Mouse (Mus musculus): ENCODE results near the gene Dnlz. TPM values are rescaled to one million over a fixed set of nuclear protein-coding genes. Genes with fewer than 3 reads are reported as not detected.

Gene Dnlz
- total RNA-seq, 2 experiments from 2014 or later: 21.3 to 23.0 TPM

DNA sequence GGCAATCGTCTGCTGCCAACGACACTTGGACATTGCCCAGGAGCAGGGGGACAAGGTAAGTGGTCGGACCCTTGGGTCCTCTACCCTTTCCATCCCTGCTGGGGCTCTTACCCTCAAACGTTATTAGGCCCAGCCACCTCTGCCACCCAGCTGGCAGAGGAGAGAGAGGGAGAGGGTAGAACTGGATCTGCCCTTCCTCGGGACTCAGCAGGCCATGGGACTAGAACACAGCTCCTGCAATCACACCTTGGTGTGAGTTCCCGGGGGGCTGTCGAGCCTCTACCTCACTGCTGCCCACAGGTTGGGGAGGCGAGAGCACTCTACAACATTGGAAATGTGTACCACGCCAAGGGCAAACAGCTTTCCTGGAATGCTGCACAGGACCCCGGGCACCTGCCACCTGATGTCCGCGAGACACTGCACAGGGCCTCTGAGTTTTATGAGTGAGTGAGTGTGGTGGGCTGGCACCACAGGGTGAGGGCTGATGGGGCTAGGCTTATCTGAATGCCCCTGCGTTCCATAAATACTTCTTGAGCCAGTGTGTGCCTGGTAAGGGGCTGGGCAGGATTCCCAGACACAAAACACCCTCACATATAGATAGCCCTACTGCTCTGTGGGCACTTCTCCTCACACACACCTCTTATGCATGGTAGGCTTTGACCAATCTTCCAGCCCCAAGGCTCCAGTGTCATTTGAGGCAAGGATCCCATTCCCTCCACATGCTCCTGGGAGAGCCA lies 28.2 kb downstream of the Dnlz start:
- DNase-seq (ENCODE audit: low spot score): no peak

GRCm38 (mm10) chr2:26320245-26321185 lies 31.4 kb downstream of the Dnlz start:
- no peak for DNase-seq (ENCODE audit: low spot score)

DNA sequence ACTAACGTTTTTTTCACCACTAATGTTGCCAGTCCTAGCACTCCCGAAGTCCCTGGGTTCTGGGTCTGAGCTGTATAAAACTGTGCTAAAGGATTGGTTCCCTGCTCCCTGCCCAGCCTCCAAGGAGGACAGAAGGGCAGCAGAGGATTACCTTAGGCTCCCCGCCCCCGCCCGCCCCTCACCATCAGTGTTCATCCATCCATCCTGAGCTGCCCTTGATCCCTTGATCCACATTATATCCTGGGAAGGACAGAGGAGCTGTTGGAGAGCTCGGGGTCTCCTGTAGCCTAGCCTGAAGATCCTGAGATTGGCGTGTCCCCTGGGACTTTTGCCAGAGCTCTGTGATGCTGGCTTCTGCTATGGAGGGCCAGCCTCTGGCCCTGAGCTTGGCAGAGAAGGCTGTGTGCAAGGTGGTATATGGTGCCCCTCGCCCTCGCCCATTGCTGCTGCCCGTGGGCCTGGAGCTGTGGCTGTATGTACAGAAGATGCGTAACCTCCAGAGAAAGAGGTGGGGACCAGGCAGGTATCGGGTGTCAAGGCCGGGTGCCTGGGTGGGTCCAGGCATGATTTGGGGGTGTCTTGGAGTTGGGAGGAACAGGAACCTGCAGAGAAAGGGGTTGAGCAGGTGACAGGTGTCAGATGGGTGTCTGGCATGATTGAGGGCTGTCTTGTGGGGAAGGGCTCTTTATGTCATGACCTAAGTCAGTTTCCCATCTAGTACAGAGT lies 32.2 kb downstream of the Dnlz start:
- no peak for DNase-seq (ENCODE audit: low spot score)

DNA sequence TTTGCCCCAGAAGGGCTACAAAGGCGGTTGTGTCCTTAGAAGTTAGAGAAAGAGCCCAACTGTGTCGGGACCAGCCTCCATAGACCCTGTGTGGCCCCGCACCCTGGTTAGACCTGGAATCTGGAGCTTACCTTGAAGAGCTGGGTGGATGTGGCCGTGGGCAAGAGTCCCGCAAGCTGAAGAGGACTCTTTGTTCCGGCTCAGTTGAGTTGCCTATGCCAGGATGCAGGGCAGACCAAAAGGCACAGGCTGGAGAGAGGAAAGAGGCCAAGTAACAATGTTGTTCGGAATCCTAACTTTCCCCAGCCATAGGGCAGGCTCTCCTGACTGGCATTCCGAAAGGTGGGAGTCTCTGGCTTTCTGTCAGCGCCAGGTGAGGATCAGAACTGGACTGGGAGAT lies 32.8 kb downstream of the Dnlz start:
- no peak for DNase-seq (ENCODE audit: low spot score)

DNA sequence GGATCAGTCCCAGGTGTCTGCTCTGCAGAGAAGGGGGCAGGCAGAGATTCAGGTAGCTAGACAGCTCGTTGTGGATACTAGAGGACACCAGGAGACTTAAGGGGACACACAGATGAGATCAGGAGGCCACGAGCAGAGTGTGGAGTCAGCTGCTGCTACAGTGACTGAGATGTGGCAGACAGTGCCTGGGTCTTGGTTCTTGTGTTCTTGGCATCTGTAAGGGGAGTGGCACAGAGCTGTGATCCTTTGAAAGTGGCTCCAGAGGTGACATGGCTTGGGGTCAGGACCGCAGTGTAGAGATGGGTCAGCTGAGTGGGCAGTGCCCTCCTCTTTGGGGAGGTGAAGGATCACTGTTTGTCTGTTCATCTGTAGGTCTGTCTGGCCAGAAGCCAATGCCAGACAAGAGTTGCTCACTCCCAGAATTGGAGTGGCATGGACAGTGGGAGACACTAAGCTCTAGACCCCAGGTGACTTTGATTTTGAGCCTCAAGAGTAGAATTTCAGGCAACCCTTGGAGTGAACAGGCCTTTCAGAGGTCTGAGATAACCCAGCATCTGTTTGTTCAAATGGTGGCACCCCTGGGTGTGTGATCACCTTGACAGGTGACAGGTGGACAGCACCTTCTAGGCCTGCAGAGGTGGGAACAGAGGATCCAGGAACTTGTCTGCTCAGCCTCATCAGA lies 33.8 kb downstream of the Dnlz start:
- DNase-seq (ENCODE audit: low spot score): no peak

- no peak for DNase-seq (ENCODE audit: low spot score)
Observed at GRCm38 (mm10) chr2:26317371-26317770, 34.5 kb downstream of the Dnlz start.

- peak; percentile 49 for DNase-seq (ENCODE audit: low spot score)
Observed at GRCm38 (mm10) chr2:26316576-26317246, 35.2 kb downstream of the Dnlz start.

GRCm38 (mm10) chr2:26315925-26316311 lies 36.0 kb downstream of the Dnlz start:
- peak; percentile 39 for DNase-seq (ENCODE audit: low spot score)

DNA sequence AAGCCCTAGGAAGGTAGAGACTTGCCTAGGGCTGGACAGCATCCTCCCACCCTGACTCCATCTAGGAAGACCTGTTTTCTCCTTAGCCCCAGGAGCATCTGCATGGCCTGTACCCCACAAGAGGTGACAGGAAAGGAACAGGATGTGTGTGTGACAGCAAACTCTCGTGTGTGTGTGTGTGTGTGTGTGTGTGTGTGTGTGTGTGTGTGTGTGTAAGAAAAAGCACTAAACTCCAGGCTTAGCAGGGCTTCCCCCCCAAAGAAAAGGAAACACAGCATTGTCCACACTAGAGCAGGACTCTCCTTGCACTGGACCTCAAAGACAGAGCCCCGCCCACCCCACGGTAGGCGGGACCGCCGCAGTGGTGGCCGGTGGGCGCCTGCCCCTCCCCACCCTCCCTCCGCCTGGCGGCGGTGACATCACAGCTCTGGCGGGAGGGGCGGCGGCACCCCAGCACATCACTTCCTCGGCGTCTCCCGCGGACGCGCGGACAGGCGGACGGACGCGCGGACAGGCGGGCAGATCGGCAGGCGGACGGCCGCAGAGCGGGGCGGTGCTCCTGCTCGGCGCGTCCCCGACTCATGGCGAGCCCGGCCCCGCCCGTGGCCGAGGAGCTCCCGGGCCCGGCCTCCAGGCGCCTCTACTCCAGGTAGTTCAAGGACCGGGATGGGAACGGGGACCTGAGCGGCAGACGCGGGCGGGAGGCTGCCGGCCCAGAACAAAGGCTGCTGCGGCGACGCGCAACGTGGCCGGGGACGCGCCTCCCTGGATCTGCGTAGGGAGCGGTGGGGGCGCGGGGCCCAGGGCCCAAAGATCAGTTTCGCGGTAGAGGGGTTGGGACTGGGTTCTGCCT lies 36.6 kb downstream of the Dnlz start, which contains the start of gene Gpsm1:
Gpsm1 (plus strand) TSS at position 444 of the 853 bp plus-strand sequence.
- DNase-seq (ENCODE audit: low spot score): peak; percentile 70

DNA sequence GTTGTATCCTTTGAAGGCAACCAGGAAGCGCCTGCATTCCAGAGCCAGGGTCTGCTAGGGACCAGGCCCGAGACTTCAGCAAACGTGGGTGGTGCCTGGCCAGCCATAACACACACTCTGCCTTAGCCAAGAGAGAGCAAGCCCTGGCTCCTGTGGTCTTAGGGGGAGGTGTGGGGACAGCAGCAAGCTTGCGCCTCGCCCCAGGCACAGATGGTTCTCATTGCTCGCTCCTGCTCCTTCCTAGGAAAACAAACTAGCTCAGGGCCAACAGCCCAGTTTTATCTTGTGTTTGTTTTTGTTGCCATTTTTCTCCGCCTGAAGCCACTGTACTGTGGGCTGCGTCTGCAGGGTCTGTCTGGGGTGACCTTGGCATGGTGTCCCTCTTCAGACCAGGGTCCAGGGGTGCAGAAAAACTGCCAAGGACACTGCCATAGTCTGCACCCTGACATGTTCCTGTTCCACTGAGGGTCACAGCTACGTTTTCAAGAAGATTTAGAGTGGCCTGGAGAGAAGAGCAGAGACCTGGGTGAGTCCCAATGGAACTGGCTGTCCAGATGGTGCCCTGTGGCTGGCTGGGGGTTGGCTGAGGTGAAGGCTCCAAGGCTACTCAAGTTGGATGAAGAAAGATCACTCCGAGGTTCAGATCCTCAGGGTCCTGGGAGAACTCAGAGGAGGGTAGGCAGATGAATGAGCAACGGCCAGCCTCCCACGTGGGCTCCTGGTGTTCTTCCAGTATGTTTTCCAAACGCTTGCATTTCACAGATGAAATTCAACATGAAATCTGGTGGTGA lies 37.4 kb downstream of the Dnlz start:
- DNase-seq (ENCODE audit: low spot score): peak; percentile 52

DNA sequence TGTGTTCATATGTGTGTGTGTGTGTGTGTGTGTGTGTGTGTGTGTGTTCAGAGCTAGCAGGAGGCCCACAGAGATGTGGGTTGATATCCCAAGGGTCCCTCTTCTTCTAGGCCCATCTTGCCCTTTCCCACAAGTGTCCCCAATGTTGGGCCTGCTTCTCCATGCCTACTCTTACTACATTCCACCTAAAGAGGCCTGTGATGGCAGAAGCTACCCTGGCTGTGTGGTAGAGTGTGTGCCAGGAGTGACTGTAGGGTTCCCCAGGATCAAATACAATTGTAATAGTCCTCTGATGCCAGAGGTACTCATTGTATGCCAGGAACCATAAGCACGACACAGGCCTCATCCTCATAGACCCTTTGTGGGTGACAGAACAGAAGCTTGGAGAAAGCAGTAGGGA lies 38.5 kb downstream of the Dnlz start:
- no peak for DNase-seq (ENCODE audit: low spot score)

DNA sequence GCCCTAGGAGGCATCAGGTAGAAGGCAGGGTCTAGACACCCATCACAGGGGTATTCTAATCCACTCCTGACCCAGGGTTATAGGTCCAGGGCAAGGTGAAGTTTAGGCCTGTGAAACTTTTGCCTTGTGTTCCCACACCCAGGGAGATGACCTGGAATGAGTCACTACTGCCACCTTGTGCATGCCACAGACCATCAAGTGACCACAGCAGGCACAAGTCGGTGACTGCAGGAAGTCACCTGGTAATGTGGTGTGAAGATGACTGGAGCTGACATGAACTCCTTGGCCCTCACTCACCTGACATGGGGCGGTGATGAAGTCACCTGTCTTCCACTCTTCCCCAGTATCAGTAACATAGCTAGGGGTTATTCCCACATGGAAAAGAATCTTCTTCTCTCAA lies 39.1 kb downstream of the Dnlz start:
- no peak for DNase-seq (ENCODE audit: low spot score)

DNA sequence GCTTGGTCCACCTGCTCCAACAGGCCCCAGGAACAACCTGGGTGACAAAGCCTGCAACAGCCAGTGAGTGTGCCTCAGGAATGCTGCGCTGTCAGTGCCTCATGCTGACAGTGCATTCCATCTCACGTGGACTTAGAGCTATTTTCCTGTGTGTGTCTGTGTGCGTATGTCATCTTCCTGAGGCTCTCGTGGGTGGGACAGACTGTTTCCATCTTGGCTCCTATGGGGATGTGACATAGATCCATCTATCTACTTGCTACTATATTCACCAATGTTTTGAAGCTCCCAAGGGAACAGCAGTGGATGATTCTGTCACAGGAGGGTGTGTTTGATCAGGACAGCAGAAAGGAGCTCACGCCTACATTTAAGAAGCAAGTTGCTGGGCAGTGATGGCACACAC lies 40.0 kb downstream of the Dnlz start:
- DNase-seq (ENCODE audit: low spot score): no peak

GRCm38 (mm10) chr2:26309739-26310138 lies 42.2 kb downstream of the Dnlz start:
- no peak for DNase-seq (ENCODE audit: low spot score)

GRCm38 (mm10) chr2:26306702-26307101 lies 45.2 kb downstream of the Dnlz start:
- DNase-seq (ENCODE audit: low spot score): no peak

- DNase-seq (ENCODE audit: low spot score): no peak
Observed at GRCm38 (mm10) chr2:26305555-26305954, 46.4 kb downstream of the Dnlz start.

DNA sequence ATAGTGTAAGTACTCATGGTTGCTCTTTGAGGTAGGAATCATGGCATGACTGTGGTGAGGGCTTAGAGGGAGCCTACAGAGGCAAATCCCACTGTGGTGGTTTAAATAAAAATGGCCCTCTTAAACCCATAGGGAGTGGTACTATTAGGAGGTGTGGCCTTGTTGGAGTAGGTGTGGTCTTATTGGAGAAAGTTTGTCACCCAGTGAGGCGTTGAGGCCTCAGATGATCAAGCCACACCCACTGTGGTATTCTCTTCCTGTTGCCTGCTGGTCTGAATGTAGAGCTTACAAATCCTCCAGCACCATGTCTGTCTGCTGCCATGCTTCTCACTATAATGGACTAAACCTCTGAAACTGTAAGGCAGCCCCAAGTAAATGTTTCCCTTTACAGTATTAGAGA lies 47.2 kb downstream of the Dnlz start:
- no peak for DNase-seq (ENCODE audit: low spot score)

DNA sequence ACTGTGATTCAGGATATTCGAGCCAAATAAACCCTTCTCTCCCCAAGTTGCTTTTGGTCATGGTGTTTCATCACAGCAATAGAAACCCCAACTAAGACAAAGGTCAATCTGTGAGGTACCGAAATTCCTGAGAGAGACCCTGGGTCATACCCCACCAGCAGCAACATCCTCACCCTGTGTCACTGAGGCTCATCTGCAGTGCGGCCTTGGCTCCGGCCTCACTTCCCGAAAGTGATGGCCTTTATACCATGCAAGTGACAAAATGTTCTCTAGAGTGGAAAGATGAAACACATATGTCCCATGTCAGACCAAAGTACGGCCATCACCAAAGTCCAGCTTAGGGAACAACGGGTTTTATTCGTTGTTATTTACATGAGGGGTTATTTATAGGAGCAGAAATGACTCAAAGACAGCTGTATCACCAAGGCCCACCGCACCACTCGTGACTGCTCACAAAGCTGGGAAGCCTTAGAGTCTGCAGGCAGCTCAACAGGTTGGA lies 49.9 kb downstream of the Dnlz start:
- no peak for DNase-seq (ENCODE audit: low spot score)

DNA sequence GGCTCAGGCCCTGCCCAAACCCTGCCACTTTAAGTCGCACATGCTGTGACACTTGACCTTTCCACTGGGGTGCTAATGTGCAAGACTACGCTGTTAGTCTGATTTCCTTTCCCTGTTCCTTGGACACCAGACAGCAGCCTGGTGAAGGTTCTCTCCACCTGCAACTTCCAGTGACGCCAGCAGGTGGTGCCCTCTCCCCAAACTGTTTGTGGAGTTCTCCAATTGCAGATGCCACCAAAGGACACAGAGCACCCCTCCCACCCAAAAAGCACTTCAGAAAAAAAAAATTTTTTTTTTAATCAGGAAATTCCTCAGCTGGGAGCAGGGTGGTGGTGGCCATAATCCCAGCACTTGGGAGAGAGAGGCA lies 51.1 kb downstream of the Dnlz start:
- peak; percentile 90 for DNase-seq (ENCODE audit: low spot score)
